Mouse (Mus musculus) hindbrain, embryonic 12.5 days (tissue): Measurements from ENCODE around the gene Sec16b. TPM values are rescaled to one million over a fixed set of nuclear protein-coding genes. Genes with fewer than 3 reads are reported as not detected.

Experiments used
- ATAC-seq: fragments of 200-750 bp; cut with Nextera tagmentation; 2 replicates; pipeline ENCODE4 v1.8.0; 2017; ENCODE audit warnings: moderate TSS enrichment; ENCODE audit not compliant: low FRiP score
- H3K27ac ChIP-seq: fragments of 300-500 bp; sonication (generic); 2 replicates; pipeline ENCODE4 v1.5.1; 2016; ENCODE audit warnings: mild to moderate bottlenecking
- H3K27me3 ChIP-seq: fragments of 300-500 bp; sonication (generic); 2 replicates; pipeline ENCODE4 v1.6.1; 2016; ENCODE audit warnings: mild to moderate bottlenecking
- H3K36me3 ChIP-seq: fragments of 300-500 bp; sonication (generic); 2 replicates; pipeline ENCODE4 v1.6.1; 2016; ENCODE audit warnings: mild to moderate bottlenecking
- H3K4me1 ChIP-seq: fragments of 300-500 bp; sonication (generic); 2 replicates; pipeline ENCODE4 v1.6.1; 2016
- H3K4me2 ChIP-seq: fragments of 300-500 bp; sonication (generic); replicated peaks from 2 replicates; pipeline ENCODE4 v1.6.1; 2016; ENCODE audit warnings: mild to moderate bottlenecking
- H3K4me3 ChIP-seq: fragments of 300-500 bp; sonication (generic); 2 replicates; pipeline ENCODE4 v1.5.1; 2016; ENCODE audit warnings: mild to moderate bottlenecking
- H3K9ac ChIP-seq: fragments of 300-500 bp; sonication (generic); 2 replicates; pipeline ENCODE4 v1.6.1; 2016; ENCODE audit warnings: mild to moderate bottlenecking, moderate library complexity
- H3K9me3 ChIP-seq: fragments of 300-500 bp; sonication (generic); replicated peaks from 2 replicates; pipeline ENCODE4 v1.6.1; 2016; ENCODE audit warnings: mild to moderate bottlenecking
- WGBS: fragments of 180-500 bp; shearing (Covaris S2); methylation state at CpG from one replicate; pipeline ENCODE4 v1.1.7; 2016; 5-methylcytosine and 5-hydroxymethylcytosine counted together
- polyA plus RNA-seq: library from polyadenylated mRNA; unstranded; fragments of >200 nt; fragmentation: Nextera tagmentation; extraction: Ambion mirVana; gene quantifications from 2 replicates; pipeline ENCODE4 v1.2.1, GENCODE M21; 2016

Gene Sec16b
- polyA plus RNA-seq, 1 experiment from 2014 or later: 1.3 TPM

GRCm38 (mm10) chr1:157516838-157517808, 10.6 kb downstream of the Sec16b start:
- H3K36me3 ChIP-seq: no peaks in the 10 kb centered on the region
- H3K27me3 ChIP-seq: no peaks in the 10 kb centered on the region
- no peak overlapping the region for H3K4me2 ChIP-seq
- ATAC-seq: no peak
- H3K9ac ChIP-seq: no peak overlapping the region
- no peak overlapping the region for H3K4me3 ChIP-seq
- no peaks in the 10 kb centered on the region for H3K9me3 ChIP-seq
- no peak overlapping the region for H3K27ac ChIP-seq
- 87% methylated on average over 8 of the region's 8 CpGs for WGBS
- 0 out of 2 replicates have a peak, but pooled peaks cover 2% of the 10 kb centered on the region for H3K4me1 ChIP-seq

GRCm38 (mm10) chr1:157518111-157518523, 11.6 kb downstream of the Sec16b start:
- 0 out of 2 replicates have a peak, but pooled peaks cover 2% of the 10 kb centered on the region for H3K4me1 ChIP-seq
- no peak overlapping the region for H3K4me3 ChIP-seq
- H3K27me3 ChIP-seq: no peaks in the 10 kb centered on the region
- 58% methylated on average over 4 of the region's 4 CpGs for WGBS
- H3K9me3 ChIP-seq: no peaks in the 10 kb centered on the region
- ATAC-seq: no peak
- H3K9ac ChIP-seq: no peak overlapping the region
- H3K27ac ChIP-seq: no peak overlapping the region
- no peak overlapping the region for H3K4me2 ChIP-seq
- no peaks in the 10 kb centered on the region for H3K36me3 ChIP-seq

GRCm38 (mm10) chr1:157519396-157519795, 12.9 kb downstream of the Sec16b start:
- no peaks in the 10 kb centered on the region for H3K9me3 ChIP-seq
- 79% methylated on average over 2 of the region's 2 CpGs for WGBS
- no peak overlapping the region for H3K4me3 ChIP-seq
- no peaks in the 10 kb centered on the region for H3K36me3 ChIP-seq
- no peak overlapping the region for H3K27ac ChIP-seq
- no peak overlapping the region for H3K9ac ChIP-seq
- H3K4me2 ChIP-seq: no peak overlapping the region
- no peaks in the 10 kb centered on the region for H3K27me3 ChIP-seq
- 0 out of 2 replicates have a peak, but pooled peaks cover 2% of the 10 kb centered on the region for H3K4me1 ChIP-seq
- ATAC-seq: no peak

- Histone ChIP-seq H3K9me3 (no peaks in the 10 kb centered on the region), H3K9ac (no peak overlapping the region), H3K27me3 (no peaks in the 10 kb centered on the region; the same call in 1 of the 2 replicates), H3K27ac (no peak overlapping the region), H3K4me1 (0 out of 2 replicates have a peak, but pooled peaks cover 2% of the 10 kb centered on the region), H3K4me2 (no peak overlapping the region), H3K4me3 (no peak overlapping the region), H3K36me3 (no peaks in the 10 kb centered on the region)
- no peak for ATAC-seq
- WGBS: 94% methylated on average over 5 of the region's 5 CpGs
Measured at GRCm38 (mm10) chr1:157522322-157522721, 15.8 kb downstream of the Sec16b start.

DNA sequence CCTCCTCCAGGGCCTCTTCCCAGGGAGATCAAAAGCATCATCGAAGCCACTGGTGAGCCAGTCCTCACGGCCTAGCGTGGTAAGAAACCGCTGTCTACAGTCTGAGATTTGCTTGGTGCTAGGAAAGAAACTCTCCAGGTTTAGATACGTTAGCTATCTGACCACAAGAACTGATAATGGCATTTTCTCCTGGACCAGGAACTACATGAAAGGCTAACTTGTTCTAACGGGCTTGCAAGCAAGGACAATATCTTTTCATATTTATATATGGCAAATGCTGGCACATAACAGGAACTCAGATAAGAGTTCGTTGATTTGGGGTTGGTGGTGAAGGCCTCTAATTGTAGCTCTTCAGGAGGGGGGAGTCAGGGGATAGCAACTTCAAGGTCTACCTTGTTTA, 18.2 kb downstream of the Sec16b start:
- Histone ChIP-seq H3K36me3 (no peaks in the 10 kb centered on the region), H3K27me3 (no peaks in the 10 kb centered on the region; the same call in 1 of the 2 replicates), H3K4me2 (no peak overlapping the region), H3K4me1 (no peaks in the 10 kb centered on the region), H3K9me3 (no peaks in the 10 kb centered on the region), H3K9ac (no peak overlapping the region), H3K4me3 (no peak overlapping the region), H3K27ac (no peak overlapping the region)
- ATAC-seq: no peak
- 88% methylated on average over 7 of the region's 7 CpGs for WGBS

- Histone ChIP-seq H3K36me3 (no peaks in the 10 kb centered on the region), H3K27ac (no peak overlapping the region), H3K27me3 (no peaks in the 10 kb centered on the region; the same call in 1 of the 2 replicates), H3K4me1 (no peaks in the 10 kb centered on the region), H3K4me3 (no peak overlapping the region), H3K9ac (no peak overlapping the region), H3K4me2 (no peak overlapping the region), H3K9me3 (no peaks in the 10 kb centered on the region)
- WGBS: 90% methylated on average over 16 of the region's 16 CpGs
- no peak for ATAC-seq
Measured at GRCm38 (mm10) chr1:157525692-157526354, 19.3 kb downstream of the Sec16b start.

DNA sequence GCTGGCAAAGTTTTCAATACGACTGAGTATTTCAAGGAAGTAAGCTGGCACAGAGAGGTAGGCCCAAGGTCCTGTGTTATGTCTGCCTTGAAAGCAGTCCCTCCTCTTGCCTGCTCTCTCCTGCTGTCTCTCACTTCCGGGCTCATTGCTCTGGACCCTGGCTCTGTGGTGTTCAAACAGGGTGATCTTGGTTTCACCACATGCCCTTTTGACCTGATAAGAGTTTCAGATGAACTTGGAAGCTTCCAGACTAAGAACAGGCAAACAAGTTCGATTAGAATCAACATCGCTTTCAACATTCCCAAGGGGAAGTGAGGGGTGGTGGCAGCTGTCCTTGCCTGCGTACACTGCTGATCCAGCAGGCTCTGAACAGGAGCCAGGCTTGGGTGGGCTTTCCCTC, 20.1 kb downstream of the Sec16b start:
- H3K27ac ChIP-seq: no peak overlapping the region
- no peaks in the 10 kb centered on the region for H3K4me1 ChIP-seq
- no peak overlapping the region for H3K4me2 ChIP-seq
- no peaks in the 10 kb centered on the region for H3K36me3 ChIP-seq
- 65% methylated on average over 5 of the region's 5 CpGs for whole genome bisulfite sequencing
- no peak overlapping the region for H3K4me3 ChIP-seq
- H3K27me3 ChIP-seq: no peaks in the 10 kb centered on the region; the same call in 1 of the 2 replicates
- H3K9me3 ChIP-seq: no peaks in the 10 kb centered on the region
- no peak overlapping the region for H3K9ac ChIP-seq
- no peak for ATAC-seq

- H3K36me3 ChIP-seq: no peaks in the 10 kb centered on the region
- H3K4me2 ChIP-seq: no peak overlapping the region
- 57% methylated on average over 8 of the region's 8 CpGs for WGBS
- no peaks in the 10 kb centered on the region for H3K4me1 ChIP-seq
- H3K27ac ChIP-seq: no peak overlapping the region
- no peak for ATAC-seq
- H3K4me3 ChIP-seq: no peak overlapping the region
- H3K27me3 ChIP-seq: 0 out of 2 replicates have a peak, but pooled peaks cover 4% of the 10 kb centered on the region
- no peaks in the 10 kb centered on the region for H3K9me3 ChIP-seq
- H3K9ac ChIP-seq: no peak overlapping the region
Measured at GRCm38 (mm10) chr1:157532826-157533460, 26.4 kb downstream of the Sec16b start.

GRCm38 (mm10) chr1:157535571-157535970, 29.0 kb downstream of the Sec16b start:
- no peak overlapping the region for H3K9ac ChIP-seq
- H3K4me2 ChIP-seq: no peak overlapping the region
- 95% methylated on average over 1 of the region's 1 CpGs for WGBS
- no peaks in the 10 kb centered on the region for H3K4me1 ChIP-seq
- 0 out of 2 replicates have a peak, but pooled peaks cover 4% of the 10 kb centered on the region for H3K27me3 ChIP-seq
- no peak for ATAC-seq
- no peaks in the 10 kb centered on the region for H3K36me3 ChIP-seq
- H3K4me3 ChIP-seq: no peak overlapping the region
- H3K27ac ChIP-seq: no peak overlapping the region
- no peaks in the 10 kb centered on the region for H3K9me3 ChIP-seq

DNA sequence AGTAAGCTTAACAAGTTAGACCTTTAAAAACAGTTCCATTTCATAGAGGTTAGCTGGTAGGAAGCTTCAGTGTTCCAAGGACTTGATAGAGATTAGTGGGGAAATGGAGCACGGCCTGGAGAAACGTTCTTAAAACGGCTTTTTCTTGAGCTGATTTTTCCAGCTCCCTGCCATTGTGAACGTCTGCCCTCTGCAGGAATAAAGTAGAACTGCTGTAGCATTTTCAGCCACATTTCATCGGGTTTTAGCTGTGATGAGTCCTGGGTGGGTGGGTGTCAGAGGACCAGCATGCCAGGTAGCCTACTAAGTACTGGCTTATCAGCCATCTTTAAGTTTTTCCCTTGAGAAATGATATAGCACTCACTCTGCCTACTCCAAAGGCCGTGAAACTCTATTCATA, 29.9 kb downstream of the Sec16b start:
- H3K4me1 ChIP-seq: no peaks in the 10 kb centered on the region
- no peak overlapping the region for H3K27ac ChIP-seq
- H3K36me3 ChIP-seq: no peaks in the 10 kb centered on the region
- ATAC-seq: no peak
- no peaks in the 10 kb centered on the region for H3K9me3 ChIP-seq
- H3K4me2 ChIP-seq: no peak overlapping the region
- 13% methylated on average over 6 of the region's 6 CpGs for WGBS
- H3K27me3 ChIP-seq: 0 out of 2 replicates have a peak, but pooled peaks cover 4% of the 10 kb centered on the region
- no peak overlapping the region for H3K9ac ChIP-seq
- no peak overlapping the region for H3K4me3 ChIP-seq

- Histone ChIP-seq H3K4me3 (no peak overlapping the region), H3K27me3 (0 out of 2 replicates have a peak, but pooled peaks cover 4% of the 10 kb centered on the region), H3K36me3 (no peaks in the 10 kb centered on the region), H3K9ac (no peak overlapping the region), H3K4me1 (no peaks in the 10 kb centered on the region), H3K9me3 (no peaks in the 10 kb centered on the region), H3K27ac (no peak overlapping the region), H3K4me2 (no peak overlapping the region)
- no peak for ATAC-seq
- WGBS: 87% methylated on average over 5 of the region's 5 CpGs
Measured at GRCm38 (mm10) chr1:157537636-157538035, 31.1 kb downstream of the Sec16b start.

DNA sequence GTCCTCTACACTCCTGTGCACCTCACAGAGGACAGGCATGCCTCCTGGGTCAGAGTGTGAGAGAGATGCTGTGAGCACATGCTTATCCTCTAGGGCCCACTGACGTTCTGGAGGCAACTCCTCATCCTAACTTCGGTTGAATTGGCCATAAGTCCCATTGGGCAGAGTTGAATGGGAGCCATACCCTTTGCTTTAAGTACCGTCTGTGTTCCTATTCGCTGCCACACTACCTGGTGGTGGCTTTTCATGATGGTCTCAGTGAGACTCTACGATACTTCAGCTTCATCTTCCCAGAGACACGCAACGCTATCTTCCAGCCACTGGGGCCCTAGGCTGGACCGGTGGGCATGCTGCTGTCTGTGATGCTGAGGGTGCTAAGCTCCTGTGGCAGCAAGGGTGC, 38.5 kb downstream of the Sec16b start:
- Histone ChIP-seq H3K27me3 (no peaks in the 10 kb centered on the region), H3K36me3 (no peaks in the 10 kb centered on the region), H3K9me3 (no peaks in the 10 kb centered on the region), H3K9ac (no peak overlapping the region), H3K4me1 (no peaks in the 10 kb centered on the region), H3K27ac (no peak overlapping the region), H3K4me2 (no peak overlapping the region), H3K4me3 (no peak overlapping the region)
- ATAC-seq: no peak
- 97% methylated on average over 8 of the region's 8 CpGs for WGBS
